Mouse (Mus musculus) cortical plate, adult 2 months (tissue): ENCODE measurements around the gene Mphosph9.

ENCODE experiments used
- CTCF ChIP-seq: fragments of 200-500 bp; IDR thresholded peaks from 2 replicates; pipeline ENCODE4 v1.5.1; 2011; ENCODE audit warnings: mild to moderate bottlenecking, control low read depth, low read length; ENCODE audit not compliant: insufficient read depth; ENCODE audit errors: extremely low read depth
- POLR2A ChIP-seq: fragments of 200-500 bp; IDR thresholded peaks from 2 replicates; pipeline ENCODE4 v1.6.1; 2011; ENCODE audit warnings: mild to moderate bottlenecking, low read length, control low read depth; ENCODE audit not compliant: insufficient read depth; ENCODE audit errors: extremely low read depth

GRCm38 (mm10) chr5:124327510-124328364 lies at the start of gene Mphosph9, which contains the start of gene 2810006K23Rik:
- TF ChIP-seq CTCF (no peak), POLR2A (peak; percentile 99)
